Mouse (Mus musculus) MEL (cell line): ENCODE results near the gene Myl10. TPM values are rescaled to one million over a fixed set of nuclear protein-coding genes. Genes with fewer than 3 reads are reported as not detected.

Experiments
- DNase-seq: peaks from one replicate; pipeline ENCODE4 v3.0.0; 2011; ENCODE audit warnings: low read depth, low spot score
- H3K27ac ChIP-seq: 2 replicates; pipeline ENCODE4 v1.5.1; 2012; ENCODE audit warnings: low read depth, mild to moderate bottlenecking, control low read depth, low read length, moderate library complexity; ENCODE audit not compliant: control insufficient read depth
- H3K27me3 ChIP-seq, 2 experiments: fragments of 150-350 bp in 1 of 2; sonication (generic) in 1 of 2; 2 replicates each; pipeline ENCODE4 v1.6.1; 2012; ENCODE audit warnings: low read length in 2 of 2, mild to moderate bottlenecking in 2 of 2, improper control_type of control experiment in 1 of 2, moderate library complexity in 1 of 2; ENCODE audit not compliant: insufficient read depth in 2 of 2, control insufficient read depth in 1 of 2
- H3K36me3 ChIP-seq, 2 experiments: 2 replicates each; pipeline ENCODE4 v1.6.1; 2012 to 2014; ENCODE audit warnings: low read length in 2 of 2, improper control_type of control experiment in 1 of 2, inconsistent platforms in 1 of 2, mild to moderate bottlenecking in 1 of 2; ENCODE audit not compliant: insufficient read depth in 2 of 2, control insufficient read depth in 1 of 2
- H3K4me1 ChIP-seq, 2 experiments: fragments of 150-350 bp in 1 of 2; sonication (generic) in 1 of 2; 2 replicates each; pipeline ENCODE4 v1.6.1; 2012; ENCODE audit warnings: low read length in 2 of 2, improper control_type of control experiment in 1 of 2, mild to moderate bottlenecking in 1 of 2; ENCODE audit not compliant: insufficient read depth in 2 of 2, control insufficient read depth in 1 of 2
- H3K4me3 ChIP-seq, 2 experiments: fragments of 150-350 bp in 1 of 2; sonication (generic) in 1 of 2; 2 replicates each; pipeline ENCODE4 v1.5.1; 2012; ENCODE audit warnings: low read depth in 2 of 2, low read length in 2 of 2, mild to moderate bottlenecking in 2 of 2, moderate library complexity in 2 of 2, control low read depth in 1 of 2, improper control_type of control experiment in 1 of 2; ENCODE audit not compliant: control insufficient read depth in 1 of 2, insufficient read depth in 1 of 2
- H3K79me2 ChIP-seq: 2 replicates; pipeline ENCODE4 v1.6.1; 2012; ENCODE audit warnings: mild to moderate bottlenecking, low read length, moderate library complexity; ENCODE audit not compliant: control insufficient read depth, poor library complexity, insufficient read depth
- H3K9ac ChIP-seq: 2 replicates; pipeline ENCODE4 v1.6.1; 2012; ENCODE audit warnings: low read depth, mild to moderate bottlenecking, control low read depth, low read length, moderate library complexity; ENCODE audit not compliant: control insufficient read depth, poor library complexity, severe bottlenecking
- H3K9me3 ChIP-seq: fragments of 150-350 bp; sonication (generic); replicated peaks from 2 replicates; pipeline ENCODE4 v1.6.1; 2012; ENCODE audit warnings: mild to moderate bottlenecking, low read length, improper control_type of control experiment, moderate library complexity; ENCODE audit not compliant: insufficient read depth
- BHLHE40 ChIP-seq: IDR thresholded peaks from 2 replicates; pipeline ENCODE4 v1.6.1; 2012; ENCODE audit warnings: low read depth, mild to moderate bottlenecking, inconsistent platforms, low read length, improper control_type of control experiment, borderline replicate concordance
- CHD1 ChIP-seq: IDR thresholded peaks from 2 replicates; pipeline ENCODE4 v1.6.1; 2012; ENCODE audit warnings: low read depth, mild to moderate bottlenecking, inconsistent platforms, low read length, improper control_type of control experiment
- E2F4 ChIP-seq: IDR thresholded peaks from 2 replicates; pipeline ENCODE4 v1.6.1; 2011; ENCODE audit warnings: low read depth, low read length, improper control_type of control experiment, borderline replicate concordance
- ELF1 ChIP-seq: IDR thresholded peaks from 2 replicates; pipeline ENCODE4 v1.6.1; 2014; ENCODE audit warnings: low read depth, mild to moderate bottlenecking, inconsistent platforms, low read length, improper control_type of control experiment, moderate library complexity
- ETS1 ChIP-seq: IDR thresholded peaks from 2 replicates; pipeline ENCODE4 v1.6.1; 2012; ENCODE audit warnings: low read depth, mild to moderate bottlenecking, inconsistent platforms, low read length, improper control_type of control experiment, moderate library complexity
- JUND ChIP-seq: IDR thresholded peaks from 2 replicates; pipeline ENCODE4 v1.6.1; 2011; ENCODE audit warnings: low read depth, mild to moderate bottlenecking, improper control_type of control experiment, low read length
- MAFK ChIP-seq: IDR thresholded peaks from 2 replicates; pipeline ENCODE4 v1.6.1; 2011; ENCODE audit warnings: low read depth, mild to moderate bottlenecking, low read length, improper control_type of control experiment, borderline replicate concordance
- MAX ChIP-seq: IDR thresholded peaks from 2 replicates; pipeline ENCODE4 v1.6.1; 2011; ENCODE audit warnings: low read length, improper control_type of control experiment
- MAZ ChIP-seq: IDR thresholded peaks from 2 replicates; pipeline ENCODE4 v1.6.1; 2012; ENCODE audit warnings: low read depth, mild to moderate bottlenecking, inconsistent platforms, low read length, improper control_type of control experiment
- MXI1 ChIP-seq: IDR thresholded peaks from 2 replicates; pipeline ENCODE4 v1.6.1; 2011; ENCODE audit warnings: mild to moderate bottlenecking, low read depth, low read length, improper control_type of control experiment
- MYB ChIP-seq: IDR thresholded peaks from 2 replicates; pipeline ENCODE4 v1.6.1; 2011; ENCODE audit warnings: mild to moderate bottlenecking, low read depth, low read length, improper control_type of control experiment
- MYC ChIP-seq: IDR thresholded peaks from 2 replicates; pipeline ENCODE4 v1.6.1; 2011; ENCODE audit warnings: low read depth, mild to moderate bottlenecking, low read length, improper control_type of control experiment, moderate library complexity
- NELFE ChIP-seq: IDR thresholded peaks from 2 replicates; pipeline ENCODE4 v1.6.1; 2011; ENCODE audit warnings: low read depth, low read length, improper control_type of control experiment
- POLR2AphosphoS5 ChIP-seq: IDR thresholded peaks from 2 replicates; pipeline ENCODE4 v1.6.1; 2012; ENCODE audit warnings: low read depth, borderline replicate concordance, mild to moderate bottlenecking, inconsistent platforms, low read length, moderate library complexity, mixed read lengths
- SIN3A ChIP-seq: IDR thresholded peaks from 2 replicates; pipeline ENCODE4 v1.6.1; 2012; ENCODE audit warnings: low read length, improper control_type of control experiment, inconsistent platforms
- SMC3 ChIP-seq: IDR thresholded peaks from 2 replicates; pipeline ENCODE4 v1.6.1; 2011; ENCODE audit warnings: low read depth, low read length, improper control_type of control experiment
- TCF12 ChIP-seq: IDR thresholded peaks from 2 replicates; pipeline ENCODE4 v1.6.1; 2014; ENCODE audit warnings: low read depth, mild to moderate bottlenecking, inconsistent platforms, low read length, improper control_type of control experiment, moderate library complexity
- USF1 ChIP-seq: IDR thresholded peaks from 2 replicates; pipeline ENCODE4 v1.6.1; 2014; ENCODE audit warnings: low read depth, mild to moderate bottlenecking, inconsistent platforms, low read length, improper control_type of control experiment, moderate library complexity
- ZC3H11A ChIP-seq: IDR thresholded peaks from 2 replicates; pipeline ENCODE4 v1.6.1; 2012; ENCODE audit warnings: low read depth, mild to moderate bottlenecking, inconsistent platforms, low read length, improper control_type of control experiment
- ZKSCAN1 ChIP-seq: IDR thresholded peaks from 2 replicates; pipeline ENCODE4 v1.6.1; 2012; ENCODE audit warnings: low read depth, mild to moderate bottlenecking, inconsistent platforms, low read length, improper control_type of control experiment, moderate library complexity
- ZMIZ1 ChIP-seq: IDR thresholded peaks from 2 replicates; pipeline ENCODE4 v1.6.1; 2012; ENCODE audit warnings: low read depth, mild to moderate bottlenecking, inconsistent platforms, low read length, improper control_type of control experiment, moderate library complexity
- ZNF384 ChIP-seq: IDR thresholded peaks from 2 replicates; pipeline ENCODE4 v1.6.1; 2012; ENCODE audit warnings: low read depth, mild to moderate bottlenecking, inconsistent platforms, low read length, improper control_type of control experiment
- polyA plus RNA-seq, 2 experiments: library from polyadenylated mRNA; stranded (reverse) in 1 of 2; unstranded in 1 of 2; fragments of >175 nt in 1 of 2; fragments of >200 nt in 1 of 2; gene quantifications; 2 replicates each; pipeline versions ENCODE4 v1.2.1 to v1.2.4; 2012; ENCODE audit warnings: low replicate concordance in 2 of 2, low read depth in 1 of 2; ENCODE audit not compliant: insufficient read length in 2 of 2, insufficient read depth in 1 of 2, missing spikeins in 1 of 2
- total RNA-seq: library from RNA; depleted of rRNA; stranded (reverse); fragments of 300-350 nt; gene quantifications from 2 replicates; pipeline ENCODE4 v1.2.3, GENCODE M21; 2012; rRNA removed

The Myl10 gene
- total and polyA plus RNA-seq, 3 experiments, result 0.11 to 0.42 TPM; not detected in 1

DNA sequence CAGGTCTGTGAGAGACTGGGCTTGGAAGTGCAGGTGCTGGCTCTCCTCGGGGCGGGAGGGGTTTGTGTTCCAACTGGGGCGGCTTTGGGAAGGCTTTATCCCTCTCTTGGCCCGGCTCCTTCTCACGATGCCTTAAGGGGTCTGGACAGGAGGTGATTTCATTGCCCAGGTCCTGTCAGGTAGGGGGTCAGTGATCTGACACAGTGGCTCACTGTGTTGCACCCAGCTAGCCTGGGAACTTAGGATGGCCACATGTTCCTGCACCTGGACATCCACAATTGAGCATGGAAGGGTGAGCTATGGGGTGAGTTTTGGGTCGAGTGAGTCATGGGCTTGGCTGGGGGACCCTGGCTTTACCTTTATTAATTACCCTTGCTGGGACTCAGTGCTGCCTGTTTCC lies 46.0 kb downstream of the Myl10 start:
- H3K27ac ChIP-seq, result no peak overlapping the region
- no peak for DNase-seq
- H3K9me3 ChIP-seq, result no peaks in the 10 kb centered on the region
- TF ChIP-seq JUND (no peak), MAFK (no peak), TCF12 (no peak), MAX (no peak), ZKSCAN1 (no peak), ELF1 (no peak)
- TF ChIP-seq, all 39 proteins: peak for 0
- H3K79me2 ChIP-seq, result no peaks in the 10 kb centered on the region
- H3K4me1 ChIP-seq, result no peaks in the 10 kb centered on the region
- H3K36me3 ChIP-seq, result no peaks in the 10 kb centered on the region
- H3K9ac ChIP-seq, result no peak overlapping the region
- no peak overlapping the region for H3K4me3 ChIP-seq
- H3K27me3 ChIP-seq, result no peaks in the 10 kb centered on the region; a peak in 1 of 4 replicates

DNA sequence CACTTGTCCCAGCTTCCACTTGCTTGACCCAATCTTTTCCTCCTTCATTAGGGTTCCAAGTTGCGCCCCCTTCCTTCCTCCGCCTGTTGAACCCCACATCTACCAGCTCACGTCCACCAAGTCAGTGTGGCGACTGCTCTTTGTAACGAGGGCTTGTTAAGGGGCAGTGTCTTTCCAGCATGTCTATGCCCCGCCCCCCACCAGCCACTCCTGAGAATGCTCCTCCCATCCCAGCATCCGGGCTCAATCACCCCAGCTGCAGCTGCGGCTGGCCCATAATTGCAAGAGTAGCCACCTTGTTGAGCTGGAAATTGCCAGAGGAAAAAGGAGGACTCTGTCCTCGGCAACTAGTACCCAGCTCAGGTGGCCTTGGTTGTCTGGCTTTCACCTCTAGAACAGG lies 53.6 kb downstream of the Myl10 start:
- Histone ChIP-seq H3K27me3 (no peaks in the 10 kb centered on the region), H3K27ac (no peak overlapping the region), H3K79me2 (no peaks in the 10 kb centered on the region), H3K4me1 (no peaks in the 10 kb centered on the region), H3K9ac (no peak overlapping the region), H3K9me3 (no peaks in the 10 kb centered on the region), H3K36me3 (no peaks in the 10 kb centered on the region), H3K4me3 (no peak overlapping the region)
- TF ChIP-seq MYC (no peak), MXI1 (no peak), BHLHE40 (no peak), MYB (no peak), NELFE (no peak), SIN3A (no peak), ETS1 (no peak), TCF12 (no peak), CHD1 (no peak), SMC3 (no peak), ZMIZ1 (no peak), MAZ (no peak), ZC3H11A (no peak), ZNF384 (no peak), USF1 (no peak), E2F4 (no peak), POLR2AphosphoS5 (no peak)
- DNase-seq, result no peak

Other genes with a start within 250 kb of the Myl10 start
- gene Cux1, start 125.7 kb upstream of the Myl10 start, total RNA-seq, result 70.4 and 71.1 TPM in 2 replicates
- gene Cux1, start 125.7 kb upstream of the Myl10 start, polyA plus RNA-seq, result 100 to 1,000 TPM in 1 of 2 experiments, not detected in 1; 104 TPM
- gene Col26a1, start 190.1 kb downstream of the Myl10 start, total RNA-seq, result not detected in 2 replicates
- not detected for gene Col26a1, start 190.1 kb downstream of the Myl10 start, polyA plus RNA-seq
- gene Ift22, start 215.0 kb downstream of the Myl10 start, total RNA-seq, result 15.6 and 19.8 TPM in 2 replicates
- gene Ift22, start 215.0 kb downstream of the Myl10 start, polyA plus RNA-seq, result 10 to 100 TPM in 1 of 2 experiments, not detected in 1; 78.1 TPM